Mouse (Mus musculus) forebrain, embryonic 16.5 days (tissue): Measurements from ENCODE around the gene Pygo1. TPM values are rescaled to one million over a fixed set of nuclear protein-coding genes. Genes with fewer than 3 reads are reported as not detected.

Experiments
- ATAC-seq: fragments of 200-750 bp; cut with Nextera tagmentation; 2 replicates; pipeline ENCODE4 v1.8.0; 2017; ENCODE audit warnings: mild to moderate bottlenecking, moderate library complexity
- H3K27ac ChIP-seq: fragments of 300-500 bp; sonication (generic); 2 replicates; pipeline ENCODE4 v1.5.1; 2014; ENCODE audit warnings: low read length, control low read depth
- H3K27me3 ChIP-seq: fragments of 300-500 bp; sonication (generic); replicated peaks from 2 replicates; pipeline ENCODE4 v1.6.1; 2014; ENCODE audit warnings: low read length; ENCODE audit not compliant: control insufficient read depth, insufficient read depth
- H3K36me3 ChIP-seq: fragments of 300-500 bp; sonication (generic); 2 replicates; pipeline ENCODE4 v1.6.1; 2014; ENCODE audit not compliant: control insufficient read depth, insufficient read depth
- H3K4me1 ChIP-seq: fragments of 300-500 bp; sonication (generic); replicated peaks from 2 replicates; pipeline ENCODE4 v1.6.1; 2014; ENCODE audit warnings: low read length; ENCODE audit not compliant: control insufficient read depth, insufficient read depth
- H3K4me2 ChIP-seq: fragments of 300-500 bp; sonication (generic); 2 replicates; pipeline ENCODE4 v1.6.1; 2014; ENCODE audit warnings: mild to moderate bottlenecking, low read length, control low read depth
- H3K4me3 ChIP-seq: fragments of 300-500 bp; sonication (generic); replicated peaks from 2 replicates; pipeline ENCODE4 v1.5.1; 2014; ENCODE audit warnings: mild to moderate bottlenecking, low read length, control low read depth
- H3K9ac ChIP-seq: fragments of 300-500 bp; sonication (generic); replicated peaks from 2 replicates; pipeline ENCODE4 v1.6.1; 2014; ENCODE audit warnings: low read depth, low read length, control low read depth
- H3K9me3 ChIP-seq: fragments of 300-500 bp; sonication (generic); 2 replicates; pipeline ENCODE4 v1.6.1; 2016; ENCODE audit warnings: low read length; ENCODE audit not compliant: control insufficient read depth
- WGBS: fragments of 180-500 bp; shearing (Covaris S2); extraction: QIAGEN DNeasy Blood & Tissue Kit; methylation state at CpG from one replicate; pipeline ENCODE4 v1.1.7; 2014; 5-methylcytosine and 5-hydroxymethylcytosine counted together
- polyA plus RNA-seq: library from polyadenylated mRNA; unstranded; fragments of >200 nt; fragmentation: Nextera tagmentation; extraction: Ambion mirVana; gene quantifications from 2 replicates; pipeline ENCODE4 v1.2.1, GENCODE M21; 2015

The Pygo1 gene
- polyA plus RNA-seq, 1 experiment from 2014 or later, result 15.1 TPM

GRCm38 (mm10) chr9:73000487-73000886 is 75.0 kb downstream of the Pygo1 start:
- WGBS, result 68% methylated on average over 2 of the region's 2 CpGs
- H3K4me2 ChIP-seq, result no peak overlapping the region
- no peak for ATAC-seq
- peaks cover 2% of the 10 kb centered on the region; the same call in 1 of the 2 replicates for H3K36me3 ChIP-seq
- H3K4me3 ChIP-seq, result no peak overlapping the region
- H3K9me3 ChIP-seq, result no peaks in the 10 kb centered on the region
- no peaks in the 10 kb centered on the region for H3K27me3 ChIP-seq
- H3K27ac ChIP-seq, result no peak overlapping the region
- H3K9ac ChIP-seq, result no peak overlapping the region
- no peaks in the 10 kb centered on the region for H3K4me1 ChIP-seq

- Histone ChIP-seq H3K27ac (no peak overlapping the region), H3K27me3 (no peaks in the 10 kb centered on the region), H3K4me1 (no peaks in the 10 kb centered on the region), H3K36me3 (peaks cover 10% of the 10 kb centered on the region), H3K9ac (no peak overlapping the region), H3K9me3 (no peaks in the 10 kb centered on the region), H3K4me2 (no peak overlapping the region), H3K4me3 (no peak overlapping the region)
- 90% methylated on average over 13 of the region's 13 CpGs for WGBS
- ATAC-seq, result no peak
These were observed 76.0 kb downstream of the Pygo1 start for GRCm38 (mm10) chr9:73001314-73002011.

Other genes starting within 250 kb of the Pygo1 start
- 0.19 and 0.21 TPM in 2 replicates for gene Prtg, start 118.8 kb upstream of the Pygo1 start, polyA plus RNA-seq
- 1.7 and 1.8 TPM in 2 replicates for gene Dyx1c1, start 33.1 kb downstream of the Pygo1 start, polyA plus RNA-seq
- gene Gm44503, start 33.2 kb downstream of the Pygo1 start, polyA plus RNA-seq, result not detected in 2 replicates
- 19.1 and 22.4 TPM in 2 replicates for gene Ccpg1os, start 59.7 kb downstream of the Pygo1 start, polyA plus RNA-seq
- 56.7 and 58.2 TPM in 2 replicates for gene Ccpg1, start 59.8 kb downstream of the Pygo1 start, polyA plus RNA-seq
- 13.6 and 14.3 TPM in 2 replicates for gene Pigb, start 114.7 kb downstream of the Pygo1 start, polyA plus RNA-seq
- 1.2 and 1.9 TPM in 2 replicates for gene Rab27a, start 119.2 kb downstream of the Pygo1 start, polyA plus RNA-seq
- not detected in 2 replicates for gene Khdc3, start 176.2 kb downstream of the Pygo1 start, polyA plus RNA-seq
- gene Gm20509, start 176.8 kb downstream of the Pygo1 start, polyA plus RNA-seq, result not detected in 2 replicates
- gene Rsl24d1, start 187.8 kb downstream of the Pygo1 start, polyA plus RNA-seq, result 118 and 134 TPM in 2 replicates